Mouse (Mus musculus): ENCODE results near the gene Gpc5.

DNA sequence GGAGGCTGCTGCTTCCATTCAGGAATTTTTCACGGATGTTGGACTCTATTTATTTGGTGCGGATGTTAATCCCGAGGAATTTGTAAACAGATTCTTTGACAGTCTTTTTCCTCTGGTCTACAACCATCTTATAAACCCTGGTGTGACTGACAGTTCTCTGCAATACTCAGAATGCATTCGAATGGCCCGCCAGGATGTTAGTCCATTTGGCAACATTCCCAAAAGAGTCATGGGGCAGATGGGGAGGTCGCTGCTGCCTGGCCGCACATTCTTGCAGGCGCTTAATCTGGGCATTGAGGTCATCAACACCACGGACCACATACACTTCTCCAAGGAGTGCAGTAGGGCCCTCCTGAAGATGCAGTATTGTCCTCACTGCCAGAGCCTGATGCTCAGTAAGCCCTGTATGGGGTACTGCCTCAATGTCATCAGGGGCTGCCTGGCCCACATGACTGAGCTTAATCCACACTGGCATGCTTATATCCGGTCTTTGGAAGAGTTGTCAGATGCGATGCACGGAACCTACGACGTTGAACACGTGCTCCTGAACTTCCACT lies 277.7 kb downstream of the Gpc5 start:
- TF ChIP-seq MAFK (IDR thresholded peaks at IDR 0.05; ENCODE audit: insufficient read depth, low read depth, low read length) (no peak), CHD2 (IDR thresholded peaks at IDR 0.05; ENCODE audit: low read depth, low read length) (no peak)
